Mouse (Mus musculus) CH12.LX (cell line): ENCODE results near the gene Fcgr1.

ENCODE experiments used
- CTCF ChIP-seq, 2 experiments: IDR thresholded peaks in 1 of 2; conservative IDR thresholded peaks in 1 of 2; 2 replicates each; pipeline ENCODE4 v1.5.1; 2011 to 2012; ENCODE audit warnings: low read depth in 2 of 2, low read length in 2 of 2, improper control_type of control experiment in 1 of 2, inconsistent platforms in 1 of 2, mild to moderate bottlenecking in 1 of 2, moderate library complexity in 1 of 2
- JUN ChIP-seq: IDR thresholded peaks from 2 replicates; pipeline ENCODE4 v1.6.1; 2011; ENCODE audit warnings: low read depth, mild to moderate bottlenecking, low read length, improper control_type of control experiment, moderate library complexity; ENCODE audit not compliant: insufficient read depth
- RAD21 ChIP-seq: IDR thresholded peaks from 2 replicates; pipeline ENCODE4 v1.6.1; 2011; ENCODE audit warnings: low read depth, mild to moderate bottlenecking, low read length, improper control_type of control experiment, moderate library complexity
- TBP ChIP-seq: conservative IDR thresholded peaks from 2 replicates; pipeline ENCODE4 v1.6.1; 2011; ENCODE audit warnings: low read depth, low read length, improper control_type of control experiment
- ZC3H11A ChIP-seq: IDR thresholded peaks from 2 replicates; pipeline ENCODE4 v1.6.1; 2012; ENCODE audit warnings: low read depth, mild to moderate bottlenecking, inconsistent platforms, low read length, improper control_type of control experiment
- ZKSCAN1 ChIP-seq: IDR thresholded peaks from 2 replicates; pipeline ENCODE4 v1.6.1; 2012; ENCODE audit warnings: low read depth, inconsistent platforms, low read length, improper control_type of control experiment, borderline replicate concordance

- TF ChIP-seq ZC3H11A (no peak), ZKSCAN1 (no peak), CTCF (conservative IDR thresholded peaks at IDR 0.05 in 1 of 2, IDR thresholded peaks at IDR 0.05 in 1 of 2; ENCODE audit: low read depth in 2 of 2, low read length in 2 of 2) (no peak), RAD21 (no peak), JUN (no peak), TBP (no peak)
These were observed 8.3 kb upstream of the Fcgr1 start for GRCm38 (mm10) chr3:96302076-96302475.
